Mouse (Mus musculus) neutrophil, adult 5-6 weeks (primary cell): ENCODE measurements around the gene Ankrd6. TPM values are rescaled to one million over a fixed set of nuclear protein-coding genes. Genes with fewer than 3 reads are reported as not detected.

Experiments used
- ATAC-seq: fragments of 151-379, 151-347 bp; 2 replicates; pipeline ENCODE4 v1.8.0; 2017; ENCODE audit warnings: mild to moderate bottlenecking, moderate TSS enrichment; ENCODE audit not compliant: insufficient number of reproducible peaks, poor library complexity, low FRiP score, severe bottlenecking; ENCODE audit errors: extremely low read depth
- total RNA-seq: library from RNA; stranded (forward); fragments of 200-1000 nt; gene quantifications from 2 replicates; pipeline ENCODE4 v1.2.3, GENCODE M21; 2017

Ankrd6 gene
- total RNA-seq, 1 experiment from 2014 or later: not detected

- no peak for ATAC-seq
Observed at GRCm38 (mm10) chr4:32828385-32829077, 122.1 kb downstream of the Ankrd6 start.

GRCm38 (mm10) chr4:32826925-32827324 lies 123.7 kb downstream of the Ankrd6 start:
- ATAC-seq: no peak

- no peak for ATAC-seq
Observed at GRCm38 (mm10) chr4:32824254-32824653, 126.4 kb downstream of the Ankrd6 start.

GRCm38 (mm10) chr4:32820676-32821075 lies 130.0 kb downstream of the Ankrd6 start:
- ATAC-seq: no peak

- no peak for ATAC-seq
Observed at GRCm38 (mm10) chr4:32817478-32817877, 133.2 kb downstream of the Ankrd6 start.

GRCm38 (mm10) chr4:32800577-32801170 lies 150.0 kb downstream of the Ankrd6 start:
- ATAC-seq: no peak

- ATAC-seq: peak; percentile 97
Observed at GRCm38 (mm10) chr4:32799966-32800576, 150.6 kb downstream of the Ankrd6 start, which contains the start of gene Lyrm2. Gene Lyrm2 (plus strand): TSS chr4:32800253.

- ATAC-seq: no peak
Observed at GRCm38 (mm10) chr4:32798976-32799375, 151.7 kb downstream of the Ankrd6 start.

- 0 out of 2 replicates have a peak, but pooled peaks have one; percentile 41 for ATAC-seq
Observed at GRCm38 (mm10) chr4:32789020-32789419, 161.6 kb downstream of the Ankrd6 start.

- ATAC-seq: no peak
Observed at GRCm38 (mm10) chr4:32787110-32787509, 163.5 kb downstream of the Ankrd6 start.

- ATAC-seq: no peak
Observed at GRCm38 (mm10) chr4:32779996-32780395, 170.6 kb downstream of the Ankrd6 start.

GRCm38 (mm10) chr4:32770284-32770810 lies 180.3 kb downstream of the Ankrd6 start:
- no peak for ATAC-seq

- peak; percentile 96 for ATAC-seq
Observed at GRCm38 (mm10) chr4:32768046-32768445, 182.6 kb downstream of the Ankrd6 start.

- no peak for ATAC-seq
Observed at GRCm38 (mm10) chr4:32767471-32767870, 183.2 kb downstream of the Ankrd6 start.

GRCm38 (mm10) chr4:32757430-32757829 lies 193.2 kb downstream of the Ankrd6 start:
- ATAC-seq: no peak

Other genes starting within 250 kb of the Ankrd6 start
- gene Lyrm2, start 150.6 kb downstream of the Ankrd6 start, total RNA-seq: 87.1 and 88.3 TPM in 2 replicates
- 1.6 and 1.7 TPM in 2 replicates for gene Rragd, start 32.2 kb upstream of the Ankrd6 start, total RNA-seq
- gene Ube2j1, start 80.6 kb upstream of the Ankrd6 start, total RNA-seq: 48.2 and 55.1 TPM in 2 replicates
- 0.81 TPM in 1 of 2 replicates, not detected in the other for gene Gabrr2, start 112.2 kb upstream of the Ankrd6 start, total RNA-seq
- gene Gabrr1, start 181.7 kb upstream of the Ankrd6 start, total RNA-seq: not detected in 2 replicates
- not detected in 2 replicates for gene Pm20d2, start 238.9 kb upstream of the Ankrd6 start, total RNA-seq